Mouse (Mus musculus) neural tube, embryonic 12.5 days (tissue): ENCODE measurements around the gene Eif4g1. TPM values are rescaled to one million over a fixed set of nuclear protein-coding genes. Genes with fewer than 3 reads are reported as not detected.

Experiments
- ATAC-seq: fragments of 200-750 bp; cut with Nextera tagmentation; 2 replicates; pipeline ENCODE4 v1.8.0; 2017; ENCODE audit warnings: low read depth, mild to moderate bottlenecking, moderate TSS enrichment, moderate library complexity; ENCODE audit not compliant: low FRiP score
- H3K27ac ChIP-seq: fragments of 300-500 bp; sonication (generic); 2 replicates; pipeline ENCODE4 v1.5.1; 2016
- H3K27me3 ChIP-seq: fragments of 300-500 bp; sonication (generic); replicated peaks from 2 replicates; pipeline ENCODE4 v1.6.1; 2016; ENCODE audit warnings: mild to moderate bottlenecking
- H3K36me3 ChIP-seq: fragments of 300-500 bp; sonication (generic); 2 replicates; pipeline ENCODE4 v1.6.1; 2016; ENCODE audit warnings: mild to moderate bottlenecking
- H3K4me1 ChIP-seq: fragments of 300-500 bp; sonication (generic); 2 replicates; pipeline ENCODE4 v1.6.1; 2016
- H3K4me2 ChIP-seq: fragments of 300-500 bp; sonication (generic); replicated peaks from 2 replicates; pipeline ENCODE4 v1.6.1; 2016; ENCODE audit warnings: mild to moderate bottlenecking
- H3K4me3 ChIP-seq: fragments of 300-500 bp; sonication (generic); 2 replicates; pipeline ENCODE4 v1.5.1; 2016
- H3K9ac ChIP-seq: fragments of 300-500 bp; sonication (generic); 2 replicates; pipeline ENCODE4 v1.6.1; 2016; ENCODE audit warnings: mild to moderate bottlenecking
- H3K9me3 ChIP-seq: fragments of 300-500 bp; sonication (generic); 2 replicates; pipeline ENCODE4 v1.6.1; 2016; ENCODE audit warnings: mild to moderate bottlenecking
- WGBS: fragments of 180-500 bp; shearing (Covaris S2); methylation state at CpG from one replicate; pipeline ENCODE4 v1.1.7; 2016; 5-methylcytosine and 5-hydroxymethylcytosine counted together
- polyA plus RNA-seq: library from polyadenylated mRNA; unstranded; fragments of >200 nt; fragmentation: Nextera tagmentation; extraction: Ambion mirVana; gene quantifications from 2 replicates; pipeline ENCODE4 v1.2.1, GENCODE M21; 2016

Eif4g1 gene
- polyA plus RNA-seq, 1 experiment from 2014 or later, result 183 TPM

DNA sequence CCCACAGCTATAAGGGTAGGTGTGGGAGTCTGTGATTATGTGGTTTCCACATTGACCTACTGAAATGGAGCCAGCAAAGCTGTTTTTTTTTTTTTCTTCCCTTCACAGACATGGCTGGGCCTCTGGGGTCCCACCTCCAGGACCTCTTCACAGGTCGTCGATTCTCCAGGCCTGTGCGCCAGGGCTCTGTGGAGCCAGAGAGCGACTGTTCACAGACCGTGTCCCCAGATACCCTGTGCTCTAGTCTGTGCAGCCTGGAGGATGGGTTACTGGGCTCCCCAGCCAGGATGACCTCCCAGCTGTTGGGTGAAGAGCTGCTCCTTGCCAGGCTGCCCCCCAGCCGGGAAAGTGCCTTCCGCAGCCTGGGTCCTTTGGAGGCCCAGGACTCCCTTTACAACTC lies 33.2 kb downstream of the Eif4g1 start:
- ATAC-seq, result peak; percentile 6; the same call in 1 of the 2 replicates
- peaks cover 40% of the 10 kb centered on the region for H3K36me3 ChIP-seq
- H3K9ac ChIP-seq, result peak overlapping the region; percentile 35; the same call in 1 of the 2 replicates
- peaks cover 24% of the 10 kb centered on the region for H3K4me1 ChIP-seq
- peak overlapping the region; percentile 30 for H3K4me2 ChIP-seq
- H3K27ac ChIP-seq, result peak overlapping the region; percentile 37; the same call in 1 of the 2 replicates
- H3K9me3 ChIP-seq, result no peaks in the 10 kb centered on the region
- H3K27me3 ChIP-seq, result no peaks in the 10 kb centered on the region
- 47% methylated on average over 7 of the region's 7 CpGs for WGBS
- no peak overlapping the region for H3K4me3 ChIP-seq

DNA sequence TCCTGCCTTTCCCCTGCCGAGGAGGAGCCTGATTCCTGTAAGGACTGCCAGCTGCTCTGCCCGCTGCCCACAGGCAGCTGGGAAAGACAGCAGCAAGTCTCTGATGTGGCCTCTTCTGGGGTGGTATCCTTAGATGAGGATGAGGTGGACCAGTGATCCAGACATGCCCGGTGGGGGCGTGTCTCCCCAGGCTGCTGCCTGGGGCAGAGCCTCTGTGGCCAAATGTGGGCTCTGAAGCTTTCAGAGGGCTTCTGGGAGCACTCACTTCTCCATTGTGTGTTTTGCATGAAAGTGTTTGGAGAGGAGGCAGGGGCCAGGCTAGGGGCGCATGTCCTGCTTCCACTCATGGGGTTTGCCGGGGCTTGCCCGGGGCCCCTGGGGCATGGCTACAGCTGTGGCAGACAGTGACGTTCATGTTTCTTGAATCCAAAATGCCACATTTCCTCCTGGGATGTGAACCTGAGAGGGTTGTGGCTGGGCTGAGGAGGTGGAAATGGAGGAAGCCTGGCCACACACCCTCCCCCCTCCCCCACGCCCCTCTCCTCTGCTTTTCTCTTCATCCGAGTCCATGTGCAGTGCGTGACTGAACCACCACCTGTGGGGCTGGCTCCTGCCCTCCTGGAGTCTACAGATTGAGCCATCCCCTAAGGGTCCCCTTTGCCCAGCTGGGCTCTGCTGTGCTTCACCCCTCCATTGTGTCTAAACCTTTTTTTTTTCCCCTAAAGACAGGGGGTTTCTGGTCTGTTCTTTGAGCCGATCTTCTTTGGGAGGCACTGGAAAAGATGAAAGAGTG lies 33.8 kb downstream of the Eif4g1 start:
- Histone ChIP-seq H3K4me2 (peak overlapping the region; percentile 30), H3K27me3 (no peaks in the 10 kb centered on the region), H3K4me3 (no peak overlapping the region), H3K9ac (peak overlapping the region; percentile 35; the same call in 1 of the 2 replicates), H3K4me1 (peaks cover 20% of the 10 kb centered on the region), H3K36me3 (peaks cover 46% of the 10 kb centered on the region), H3K27ac (peak overlapping the region; percentile 57; the same call in 1 of the 2 replicates), H3K9me3 (no peaks in the 10 kb centered on the region)
- WGBS, result 13% methylated on average over 12 of the region's 12 CpGs
- peak; percentile 55 for ATAC-seq

- Histone ChIP-seq H3K4me1 (peaks cover 20% of the 10 kb centered on the region), H3K27me3 (no peaks in the 10 kb centered on the region), H3K27ac (peak overlapping the region; percentile 57; the same call in 1 of the 2 replicates), H3K9me3 (no peaks in the 10 kb centered on the region), H3K9ac (no peak overlapping the region), H3K36me3 (peaks cover 52% of the 10 kb centered on the region), H3K4me3 (no peak overlapping the region), H3K4me2 (peak overlapping the region; percentile 30)
- ATAC-seq, result peak; percentile 63
- WGBS, result 7% methylated on average over 8 of the region's 8 CpGs
Observed at GRCm38 (mm10) chr16:20702522-20702893, 34.4 kb downstream of the Eif4g1 start.

GRCm38 (mm10) chr16:20703071-20703470 lies 35.0 kb downstream of the Eif4g1 start:
- H3K9me3 ChIP-seq, result no peaks in the 10 kb centered on the region
- no peak overlapping the region for H3K27ac ChIP-seq
- no peak for ATAC-seq
- WGBS, result 92% methylated on average over 10 of the region's 10 CpGs
- no peak overlapping the region for H3K9ac ChIP-seq
- peaks cover 58% of the 10 kb centered on the region for H3K36me3 ChIP-seq
- H3K4me3 ChIP-seq, result no peak overlapping the region
- no peak overlapping the region for H3K4me2 ChIP-seq
- H3K4me1 ChIP-seq, result peaks cover 20% of the 10 kb centered on the region
- H3K27me3 ChIP-seq, result no peaks in the 10 kb centered on the region

GRCm38 (mm10) chr16:20703699-20704400 lies 35.7 kb downstream of the Eif4g1 start:
- Histone ChIP-seq H3K27me3 (no peaks in the 10 kb centered on the region), H3K4me1 (peaks cover 20% of the 10 kb centered on the region), H3K4me2 (no peak overlapping the region), H3K9ac (no peak overlapping the region), H3K36me3 (peaks cover 59% of the 10 kb centered on the region), H3K4me3 (no peak overlapping the region), H3K9me3 (no peaks in the 10 kb centered on the region), H3K27ac (no peak overlapping the region)
- ATAC-seq, result no peak
- WGBS, result 93% methylated on average over 6 of the region's 6 CpGs

GRCm38 (mm10) chr16:20705786-20706185 lies 37.7 kb downstream of the Eif4g1 start:
- Histone ChIP-seq H3K4me1 (peaks cover 20% of the 10 kb centered on the region), H3K9ac (no peak overlapping the region), H3K27ac (no peak overlapping the region), H3K4me3 (no peak overlapping the region), H3K36me3 (peaks cover 50% of the 10 kb centered on the region), H3K4me2 (no peak overlapping the region), H3K27me3 (no peaks in the 10 kb centered on the region), H3K9me3 (no peaks in the 10 kb centered on the region)
- ATAC-seq, result no peak
- WGBS, result 84% methylated on average over 3 of the region's 3 CpGs

DNA sequence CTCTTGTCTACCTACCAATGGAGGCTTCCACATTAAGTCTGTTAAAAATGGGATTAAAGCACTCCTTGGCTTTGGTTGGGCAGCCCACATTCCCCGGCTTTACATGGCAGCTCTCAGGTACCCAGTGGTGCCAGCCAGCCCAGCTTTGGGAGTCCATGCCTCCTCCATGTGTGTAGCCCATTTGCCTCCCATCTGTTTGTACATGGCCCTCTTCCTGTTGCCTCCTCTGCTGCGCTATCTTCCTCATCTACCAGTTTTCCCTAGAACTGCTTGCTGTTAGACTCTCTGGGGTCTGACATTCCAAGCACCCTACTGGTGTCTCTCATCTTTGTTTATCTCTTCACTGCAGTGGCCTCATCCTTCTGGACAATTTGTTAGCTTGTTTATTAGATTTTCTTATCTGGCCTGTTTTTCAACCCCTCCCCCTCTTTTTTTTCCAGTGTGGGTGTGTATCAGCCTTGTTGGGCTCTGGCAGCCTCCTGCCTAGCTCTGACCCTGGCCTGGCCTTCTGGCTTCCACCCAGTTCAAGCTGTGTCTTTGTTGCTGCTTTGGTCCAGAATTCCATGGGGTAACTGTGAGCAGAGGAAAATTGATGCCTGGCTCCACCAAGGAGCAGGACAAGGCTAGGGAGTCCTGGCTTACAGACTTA lies 38.4 kb downstream of the Eif4g1 start:
- no peak overlapping the region for H3K4me3 ChIP-seq
- no peak overlapping the region for H3K9ac ChIP-seq
- H3K27ac ChIP-seq, result no peak overlapping the region
- H3K4me1 ChIP-seq, result peaks cover 16% of the 10 kb centered on the region
- WGBS, result 93% methylated on average over 2 of the region's 2 CpGs
- H3K36me3 ChIP-seq, result peaks cover 57% of the 10 kb centered on the region
- ATAC-seq, result no peak
- H3K9me3 ChIP-seq, result no peaks in the 10 kb centered on the region
- no peak overlapping the region for H3K4me2 ChIP-seq
- H3K27me3 ChIP-seq, result no peaks in the 10 kb centered on the region

- Histone ChIP-seq H3K27ac (no peak overlapping the region), H3K36me3 (peaks cover 69% of the 10 kb centered on the region), H3K4me2 (no peak overlapping the region), H3K9ac (no peak overlapping the region), H3K4me1 (peaks cover under 1% of the 10 kb centered on the region; the same call in 1 of the 2 replicates), H3K9me3 (no peaks in the 10 kb centered on the region), H3K27me3 (no peaks in the 10 kb centered on the region), H3K4me3 (no peak overlapping the region)
- 93% methylated on average over 21 of the region's 21 CpGs for WGBS
- ATAC-seq, result peak; percentile 22
Observed at GRCm38 (mm10) chr16:20708220-20708938, 40.3 kb downstream of the Eif4g1 start.

- H3K4me3 ChIP-seq, result no peak overlapping the region
- peak; percentile 61 for ATAC-seq
- peaks cover 72% of the 10 kb centered on the region for H3K36me3 ChIP-seq
- no peak overlapping the region for H3K4me2 ChIP-seq
- H3K4me1 ChIP-seq, result peaks cover 8% of the 10 kb centered on the region
- no peak overlapping the region for H3K27ac ChIP-seq
- H3K9me3 ChIP-seq, result no peaks in the 10 kb centered on the region
- WGBS, result 77% methylated on average over 19 of the region's 19 CpGs
- no peak overlapping the region for H3K9ac ChIP-seq
- H3K27me3 ChIP-seq, result no peaks in the 10 kb centered on the region
Observed at GRCm38 (mm10) chr16:20708939-20709734, 41.0 kb downstream of the Eif4g1 start.

DNA sequence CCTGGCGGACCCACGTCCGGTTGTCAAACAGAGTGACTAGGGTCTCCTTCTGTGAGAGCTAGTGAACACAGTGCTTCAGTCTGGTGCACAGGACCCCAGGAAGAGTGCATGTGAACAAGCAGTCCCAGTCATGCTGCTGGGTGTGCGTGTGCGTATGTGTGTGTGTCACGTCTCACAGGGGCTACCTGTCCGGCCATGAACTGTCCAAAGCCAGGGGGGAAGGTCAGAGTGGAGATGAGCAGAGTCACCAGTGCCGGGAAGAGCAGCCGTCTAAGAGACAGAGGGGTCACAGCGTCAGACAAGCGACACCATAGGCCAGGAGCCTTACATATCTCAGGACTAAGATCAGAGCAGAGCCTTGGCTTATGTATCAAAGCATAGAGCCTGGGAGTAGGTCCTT lies 42.3 kb downstream of the Eif4g1 start:
- 95% methylated on average over 11 of the region's 11 CpGs for WGBS
- H3K27ac ChIP-seq, result no peak overlapping the region
- H3K4me3 ChIP-seq, result no peak overlapping the region
- H3K9me3 ChIP-seq, result no peaks in the 10 kb centered on the region
- H3K4me1 ChIP-seq, result peaks cover 21% of the 10 kb centered on the region
- no peak overlapping the region for H3K9ac ChIP-seq
- no peak for ATAC-seq
- no peak overlapping the region for H3K4me2 ChIP-seq
- peaks cover 65% of the 10 kb centered on the region for H3K36me3 ChIP-seq
- H3K27me3 ChIP-seq, result no peaks in the 10 kb centered on the region

- Histone ChIP-seq H3K27ac (no peak overlapping the region), H3K9me3 (no peaks in the 10 kb centered on the region), H3K27me3 (no peaks in the 10 kb centered on the region), H3K36me3 (peaks cover 60% of the 10 kb centered on the region), H3K4me2 (no peak overlapping the region), H3K9ac (no peak overlapping the region), H3K4me3 (no peak overlapping the region), H3K4me1 (peaks cover 23% of the 10 kb centered on the region)
- ATAC-seq, result no peak
- WGBS, result 88% methylated on average over 4 of the region's 4 CpGs
Observed at GRCm38 (mm10) chr16:20710810-20711209, 42.7 kb downstream of the Eif4g1 start.
